Mouse (Mus musculus) T-helper 1 cell (primary cell): ENCODE results near the gene Prcd.

Source experiments
- in situ Hi-C: fragments of 300-600 bp; cut with MboI, MseI; formaldehyde crosslinking; loops from one replicate; pipeline ENCODE4 v1.15.1; 2025; ENCODE audit warnings: high pct_unique_total_duplicates

Prcd gene

DNA sequence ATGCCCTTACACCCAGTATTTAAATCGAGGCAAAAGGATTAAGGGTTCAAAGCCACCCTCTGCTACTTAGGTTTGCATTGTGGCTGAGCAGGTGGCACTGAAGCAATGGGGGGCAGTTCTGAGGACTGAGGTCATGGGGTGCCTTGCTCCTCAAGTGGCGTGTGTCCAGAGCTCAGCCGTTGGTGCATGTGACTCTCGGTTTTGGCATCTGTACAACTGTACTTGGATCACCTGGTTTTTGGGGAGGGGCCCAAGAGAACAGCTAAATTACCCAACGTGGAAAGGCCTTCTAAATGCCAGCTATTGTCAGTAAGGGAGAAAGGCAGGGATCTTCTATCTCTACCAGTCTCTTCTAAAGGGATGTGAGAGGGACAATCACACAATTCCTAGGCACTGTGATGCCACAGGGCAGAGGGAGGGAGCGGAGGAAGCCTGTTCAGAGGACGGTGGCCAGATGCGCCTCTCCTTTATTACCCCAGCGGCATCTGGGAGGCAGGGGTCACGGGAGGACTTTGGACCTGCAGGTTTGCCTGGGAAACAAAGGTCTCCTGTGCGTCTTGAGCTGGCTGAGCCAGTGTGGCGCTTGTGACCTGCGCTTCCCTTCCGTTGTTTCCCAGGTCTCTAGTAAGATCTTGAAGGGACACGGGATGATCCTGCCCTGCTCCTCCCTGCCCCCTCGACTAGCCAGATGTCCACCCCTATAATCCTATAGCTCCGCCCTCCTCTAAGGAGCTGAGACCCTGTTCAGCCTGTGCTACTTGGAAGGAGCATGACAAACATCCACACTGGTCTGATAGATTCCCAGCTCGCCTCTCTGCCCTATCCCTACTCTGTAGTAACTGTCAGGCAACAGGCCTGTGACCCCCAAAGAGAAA, 37.6 kb downstream of the Prcd start:
- in situ Hi-C loops, result no loop called here

DNA sequence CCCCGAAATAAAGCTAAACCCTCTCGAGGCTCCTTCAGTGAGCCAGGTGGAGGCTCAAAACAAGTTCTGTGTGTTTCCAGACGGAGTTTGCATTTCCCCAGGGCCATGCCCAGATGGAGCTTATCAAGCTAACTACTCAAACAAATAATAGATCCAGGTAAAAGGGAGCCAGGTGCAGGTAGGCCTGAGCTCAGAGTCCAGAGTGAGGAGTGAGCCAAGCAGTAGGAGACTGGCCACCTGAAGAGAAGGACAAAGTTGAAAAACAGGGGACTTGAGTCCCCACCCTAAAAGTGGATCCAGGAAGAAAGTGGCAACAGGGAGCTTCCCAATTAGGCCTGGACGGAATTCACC, 40.5 kb downstream of the Prcd start:
- in situ Hi-C loops, result no loop called here

DNA sequence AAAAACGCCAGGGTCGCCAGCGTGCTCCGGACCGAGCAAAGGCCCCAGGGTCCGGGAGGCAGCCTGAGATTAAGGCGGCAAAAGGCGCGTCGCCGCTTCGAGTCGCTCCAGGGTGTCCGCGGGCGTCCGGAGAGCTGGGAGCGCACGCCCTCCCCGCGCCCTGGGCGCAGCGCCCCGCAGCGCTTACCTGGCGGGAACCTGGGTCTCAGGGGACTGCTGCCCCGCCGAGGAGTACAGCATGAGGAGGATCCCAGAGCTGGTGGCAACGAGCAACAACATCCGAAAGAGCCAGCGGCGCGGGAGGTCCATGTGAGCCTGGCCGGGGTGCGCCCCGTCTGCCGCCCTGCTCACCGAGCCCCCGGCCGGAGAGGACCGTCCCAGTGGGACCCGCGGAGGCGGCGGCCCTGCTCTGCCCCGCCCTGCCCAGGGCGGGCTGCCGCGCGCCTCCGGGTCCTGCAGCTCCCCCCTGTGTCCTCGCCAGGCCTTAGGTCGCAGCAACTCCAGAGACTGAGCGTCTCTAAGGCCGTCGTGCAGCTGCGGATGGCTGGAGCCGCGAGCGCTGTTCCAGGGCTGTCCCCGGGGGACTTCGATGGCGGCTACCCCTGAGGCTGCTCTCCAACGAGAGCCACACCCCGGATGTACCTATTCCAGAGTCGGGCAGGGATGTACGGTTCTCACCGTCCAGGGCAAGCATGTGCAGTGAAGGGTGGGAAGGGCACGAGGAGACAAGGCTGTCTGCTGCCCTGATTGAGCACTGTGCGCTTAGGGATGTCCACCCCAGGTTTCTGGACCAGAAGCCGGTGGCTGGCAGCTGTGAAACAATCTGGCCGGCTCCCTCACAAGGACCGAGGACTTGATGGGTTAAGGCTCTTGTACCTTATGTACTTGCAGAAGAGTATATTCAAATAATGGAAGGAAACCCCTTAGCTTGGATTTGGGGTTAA, 41.2 kb downstream of the Prcd start:
- in situ Hi-C loops, result no loop called here

DNA sequence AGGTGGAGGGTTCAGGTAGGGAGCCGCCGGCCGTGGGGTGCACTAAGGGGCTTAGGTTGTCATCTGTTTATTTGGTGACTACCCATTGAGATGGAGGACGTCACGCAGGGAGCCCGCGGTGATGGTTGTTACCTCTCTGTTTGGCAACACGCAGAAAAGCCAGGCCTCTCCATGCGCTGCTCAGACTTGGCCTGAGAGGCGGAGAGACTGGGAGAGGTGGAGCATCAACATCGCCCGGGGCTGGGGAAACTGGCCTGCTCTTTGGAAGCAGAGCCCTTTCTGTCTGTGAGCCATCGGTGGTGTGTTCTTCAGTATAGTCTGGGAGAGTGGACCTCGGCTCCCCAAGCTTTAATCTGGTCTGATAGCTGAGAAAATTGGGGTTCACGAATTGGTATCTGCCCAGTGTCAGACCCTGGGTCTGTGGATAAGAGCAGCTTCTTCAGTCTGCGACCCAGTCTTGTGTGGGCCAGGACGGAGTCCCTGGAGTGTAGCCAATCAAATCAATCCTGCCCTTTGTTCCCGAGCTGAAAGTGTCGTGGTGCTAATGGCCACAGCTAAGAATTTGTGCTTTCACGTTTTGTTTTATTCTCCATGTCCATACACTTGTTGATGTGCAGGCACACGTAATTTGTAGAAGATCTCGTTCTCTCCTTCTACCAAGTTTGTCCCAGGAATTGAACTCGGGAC, 42.0 kb downstream of the Prcd start:
- in situ Hi-C loops, result no loop called here

DNA sequence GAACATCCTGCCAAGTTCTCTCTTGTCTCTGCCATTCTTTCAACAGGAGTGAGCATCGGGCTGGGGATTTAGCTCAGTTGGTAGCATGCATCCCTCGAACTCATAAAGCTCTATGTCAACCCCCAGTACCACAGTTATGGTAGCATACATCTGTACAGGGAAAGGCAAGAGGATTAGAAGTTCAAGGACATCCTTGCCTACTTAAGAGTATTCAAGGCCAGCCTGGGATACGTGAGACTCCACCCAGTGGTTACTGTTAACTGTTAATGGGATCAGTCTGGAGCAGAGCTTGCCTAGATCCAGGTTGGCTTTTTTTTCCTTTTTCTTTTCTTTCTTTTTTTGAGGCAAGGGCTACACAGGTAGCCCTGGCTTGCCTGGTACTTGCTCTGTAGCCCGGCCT, 43.1 kb downstream of the Prcd start:
- in situ Hi-C loops, result no loop called here

DNA sequence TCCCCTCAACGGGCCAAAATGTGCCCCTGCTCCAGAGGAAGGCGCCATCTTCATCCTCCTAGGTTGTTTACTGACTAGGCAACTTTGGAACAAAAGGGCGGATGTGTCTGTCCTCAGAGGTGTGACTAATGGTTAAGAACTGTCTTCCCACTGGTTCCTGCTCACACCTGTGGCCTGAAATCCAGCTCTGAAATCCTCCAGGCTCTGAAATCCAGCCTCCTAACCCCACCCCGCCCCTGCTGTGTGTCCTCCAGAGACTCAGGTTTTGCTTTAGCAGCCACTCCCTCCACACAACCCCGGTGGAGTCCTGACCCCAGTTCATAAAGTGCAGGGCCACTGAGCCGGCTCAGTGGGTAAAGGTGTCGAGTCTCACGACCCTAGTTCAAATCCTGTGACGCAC, 44.2 kb downstream of the Prcd start:
- in situ Hi-C loops, result no loop called here

DNA sequence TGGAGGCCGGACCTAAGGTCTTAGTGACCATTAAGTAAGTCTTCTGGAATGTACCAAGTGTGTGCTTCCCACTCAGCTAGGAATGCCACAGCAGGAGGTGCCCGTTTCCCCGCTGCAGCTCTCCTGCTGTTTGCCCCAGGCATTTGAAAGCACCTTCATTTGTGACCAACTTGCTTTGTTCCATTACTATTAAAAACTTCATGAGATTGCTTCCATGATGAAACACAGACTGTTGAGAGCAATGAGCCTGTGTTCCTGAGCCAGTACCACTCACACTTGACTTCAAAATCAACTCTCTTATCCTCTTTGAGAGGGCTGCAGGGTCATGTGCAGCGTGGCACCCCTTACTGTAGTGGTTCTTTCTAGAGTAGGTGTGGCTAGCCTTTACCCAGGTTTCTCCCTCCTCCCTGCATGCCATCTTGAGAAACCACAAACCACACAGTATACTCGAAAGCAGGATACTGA, 48.1 kb downstream of the Prcd start:
- in situ Hi-C loops, result no loop called here

DNA sequence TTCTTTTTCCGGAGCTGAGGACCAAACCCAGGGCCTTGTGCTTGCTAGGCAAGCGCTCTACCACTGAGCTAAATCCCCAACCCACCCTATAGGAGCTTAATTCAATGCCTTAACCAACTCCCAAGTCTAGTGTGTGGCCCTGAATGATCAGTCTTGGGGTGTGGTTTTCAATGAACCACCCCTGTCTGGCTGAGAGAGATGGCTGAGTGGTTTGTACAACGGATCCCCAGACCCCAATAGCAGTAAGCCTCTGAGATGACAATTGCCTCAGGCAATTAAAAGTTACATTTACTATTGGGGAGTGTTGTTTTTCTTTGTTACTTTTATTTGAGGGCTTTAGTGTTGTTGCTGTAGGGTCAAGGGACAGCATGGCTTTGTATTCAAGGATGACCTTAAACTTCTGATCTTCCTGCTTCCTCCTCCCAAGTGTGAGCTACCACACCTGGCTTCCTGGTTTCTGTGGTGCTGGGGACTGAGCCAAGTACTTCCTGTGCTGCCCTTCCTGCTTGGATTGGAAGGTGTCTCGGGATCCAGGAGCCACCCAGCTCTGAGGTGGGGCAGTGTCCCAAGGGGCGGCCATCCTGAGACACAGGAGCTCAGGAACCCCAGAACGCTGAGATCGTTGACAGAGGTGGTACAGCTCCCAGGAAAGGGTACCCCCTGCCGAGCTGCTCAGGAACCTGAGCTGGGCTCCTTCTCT, 51.2 kb downstream of the Prcd start:
- in situ Hi-C loops, result no loop called here

DNA sequence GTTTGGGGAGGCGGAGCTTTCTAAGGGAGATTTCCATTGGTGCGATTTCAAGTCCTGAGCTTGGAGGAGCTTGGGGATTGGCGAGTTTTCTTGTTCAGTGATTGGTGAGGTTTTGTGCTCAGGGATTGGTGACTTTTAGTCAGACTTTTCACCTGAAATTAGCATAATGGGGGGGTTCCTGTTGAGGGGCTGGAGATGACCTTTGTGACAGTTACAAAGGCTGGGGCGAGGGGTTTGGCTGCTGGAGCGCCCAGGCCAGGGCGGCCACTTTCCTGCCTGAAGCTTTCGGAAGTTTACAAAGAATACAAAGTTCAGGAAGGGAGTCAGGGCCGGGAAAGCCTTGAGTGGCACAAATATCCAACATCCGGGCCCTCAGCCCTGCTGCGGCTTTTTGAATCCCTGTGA, 51.9 kb downstream of the Prcd start:
- in situ Hi-C loops, result no loop called here

DNA sequence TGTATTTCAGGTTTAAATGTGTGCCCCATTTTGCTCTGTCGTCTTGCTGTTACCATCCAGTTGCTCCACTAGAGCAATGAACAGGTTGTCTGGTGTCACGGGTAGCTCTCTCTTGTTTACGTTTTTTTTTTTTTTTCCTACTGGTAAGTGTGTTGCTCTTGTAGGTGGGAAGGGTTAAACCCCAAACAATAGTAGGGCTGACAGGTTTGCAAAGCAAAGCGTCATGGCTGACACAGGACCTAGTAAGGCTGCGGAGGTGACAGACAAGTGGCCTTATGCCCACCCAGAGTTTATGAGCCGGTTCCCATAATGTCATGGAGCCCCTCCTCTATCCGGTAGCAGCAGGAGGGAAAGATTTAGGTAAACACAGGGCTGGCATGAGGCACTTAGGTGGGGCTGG, 53.0 kb downstream of the Prcd start:
- in situ Hi-C loops, result no loop called here

DNA sequence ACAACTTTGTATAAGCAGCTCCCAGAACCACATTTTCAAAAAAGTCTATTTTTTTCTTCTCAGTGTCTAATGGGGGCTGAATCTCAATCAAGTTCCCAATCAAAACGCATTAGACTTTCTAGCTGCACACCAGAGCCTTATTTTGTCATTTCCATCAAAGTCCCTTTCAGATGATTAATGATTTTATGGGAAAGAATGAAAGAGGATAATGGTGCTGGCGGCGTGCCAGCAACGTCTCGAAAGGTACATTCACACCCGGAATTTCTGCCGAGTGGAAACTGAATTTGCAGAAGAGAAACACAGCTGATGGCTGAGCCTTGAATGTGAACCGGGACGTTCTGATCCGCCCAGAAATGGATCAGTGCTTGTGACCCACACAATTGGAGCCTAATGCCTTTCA, 56.8 kb downstream of the Prcd start:
- in situ Hi-C loops, result no loop called here

DNA sequence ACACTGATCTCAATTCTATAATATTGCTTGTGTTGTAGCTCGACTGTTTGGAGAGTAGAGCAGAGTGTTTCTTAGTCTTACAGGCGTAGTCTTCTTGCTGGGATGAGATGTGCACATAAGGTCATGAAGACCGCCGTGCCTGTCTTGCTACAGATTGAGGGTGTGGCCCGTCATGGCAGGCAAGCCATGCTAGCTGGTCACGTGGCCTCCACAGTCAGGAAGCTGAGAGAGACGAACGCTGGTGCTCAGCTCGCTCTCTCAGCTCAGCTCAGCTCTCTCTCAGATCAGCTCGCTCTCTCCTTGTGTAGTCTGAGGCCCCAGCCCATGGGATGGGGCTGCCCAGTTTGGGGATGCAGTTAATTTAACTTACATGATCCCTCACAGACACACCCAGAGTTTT, 57.5 kb downstream of the Prcd start:
- in situ Hi-C loops, result no loop called here

DNA sequence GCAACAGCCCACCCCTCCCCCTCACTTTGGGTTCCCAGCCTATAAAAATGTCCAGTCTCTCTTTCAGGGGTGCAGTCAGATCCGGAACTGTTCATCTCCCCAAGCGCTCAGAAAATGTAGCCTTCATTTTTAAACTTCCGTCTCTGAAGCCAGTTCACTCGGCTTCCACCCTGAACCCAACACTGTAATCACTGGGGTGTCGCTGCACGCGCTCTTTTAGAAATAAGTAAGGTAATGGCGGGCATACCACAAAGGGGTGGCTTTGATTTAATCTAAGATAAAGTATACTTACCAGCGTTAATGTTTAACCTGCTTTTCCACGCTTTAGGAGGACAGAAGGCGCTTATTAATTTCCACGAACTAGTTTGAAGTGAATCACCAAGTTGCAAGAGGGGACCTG, 60.7 kb downstream of the Prcd start:
- in situ Hi-C loops, result no loop called here
